Mouse (Mus musculus) liver, postnatal 0 days (tissue): Measurements from ENCODE around the gene Klhl11.

Source experiments
- CTCF ChIP-seq: sonication (generic); IDR thresholded peaks from 2 replicates; pipeline ENCODE4 v1.5.1; 2016; ENCODE audit warnings: antibody characterized with exemption, low read depth
- EP300 ChIP-seq: IDR thresholded peaks from 2 replicates; pipeline ENCODE4 v1.6.1; 2016; ENCODE audit warnings: antibody characterized with exemption, low read depth, mild to moderate bottlenecking

DNA sequence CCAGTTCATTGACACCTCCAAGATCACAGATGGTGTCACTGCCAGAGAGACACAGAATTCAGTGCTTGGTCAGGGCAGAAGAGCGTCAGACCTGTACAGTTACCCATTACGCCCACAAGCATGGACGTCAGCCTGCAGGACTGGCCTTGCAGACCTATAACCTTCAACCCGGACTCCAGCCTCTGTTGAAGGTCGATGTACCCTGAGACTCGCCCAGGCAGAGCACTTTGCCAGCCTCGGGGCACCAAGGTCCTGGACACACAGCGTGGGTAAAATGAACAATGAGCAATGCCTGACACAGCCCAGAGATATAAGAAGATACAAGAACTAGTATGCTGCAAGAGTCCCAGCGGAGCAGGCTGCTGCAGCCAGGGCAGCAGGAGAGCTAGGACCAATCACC is 42.5 kb upstream of the Klhl11 start:
- no peak for TF ChIP-seq CTCF
- no peak for TF ChIP-seq EP300
